Mouse (Mus musculus): ENCODE results near the gene Alkbh6. TPM values are rescaled to one million over a fixed set of nuclear protein-coding genes. Genes with fewer than 3 reads are reported as not detected.

Alkbh6 gene
- polyA plus RNA-seq, 1 experiment: 36.5 TPM

DNA sequence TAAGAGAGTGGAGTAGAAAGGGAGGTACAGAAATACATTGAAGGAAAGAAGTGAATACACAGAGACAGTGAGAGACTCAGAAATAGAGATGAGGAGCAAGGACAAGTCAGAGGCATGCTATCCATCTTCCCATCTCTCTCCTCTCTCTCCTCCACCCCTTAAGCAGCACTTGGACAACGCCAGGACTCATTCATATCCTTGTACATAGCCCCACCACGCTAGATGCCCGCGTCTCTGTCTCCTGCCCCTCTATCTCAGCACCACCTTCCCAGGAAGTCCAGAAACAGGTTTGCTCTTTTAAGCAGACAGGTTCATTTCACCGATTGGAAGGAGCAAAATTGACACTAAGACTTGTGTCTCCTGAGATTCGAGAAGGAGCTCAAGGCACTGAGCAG, 54.8 kb downstream of the Alkbh6 start:
- H3K36me3 ChIP-seq (ENCODE audit: control insufficient read depth, insufficient read depth, low read length): no peaks in the 10 kb centered on the region
- no peak overlapping the region for H3K27ac ChIP-seq (ENCODE audit: control insufficient read depth, insufficient read depth, low read depth, low read length)
- TF ChIP-seq POLR2A (IDR thresholded peaks at IDR 0.05; ENCODE audit: control insufficient read depth, low read depth, low read length): no peak
- TF ChIP-seq CTCF (IDR thresholded peaks at IDR 0.05; ENCODE audit: control insufficient read depth, insufficient read depth, insufficient replicate concordance, low read depth, low read length): no peak
- peaks cover 2% of the 10 kb centered on the region for H3K27me3 ChIP-seq (ENCODE audit: control insufficient read depth, insufficient read depth, low read length)
- H3K4me3 ChIP-seq (ENCODE audit: control insufficient read depth, low read depth, low read length): no peak overlapping the region
- peaks cover 15% of the 10 kb centered on the region for H3K4me1 ChIP-seq (ENCODE audit: control insufficient read depth, insufficient read depth, low read length)

Other genes starting within 250 kb of the Alkbh6 start
- 0.65 and 0.67 TPM in 2 replicates for gene Zfp82, start 235.8 kb upstream of the Alkbh6 start, polyA plus RNA-seq (2012; rRNA removed)
- not detected in 2 replicates for gene Gm26920, start 218.3 kb upstream of the Alkbh6 start, polyA plus RNA-seq (2012; rRNA removed)
- gene Zfp566, start 218.2 kb upstream of the Alkbh6 start, polyA plus RNA-seq (2012; rRNA removed): 0.43 and 0.76 TPM in 2 replicates
- gene Zfp260, start 213.9 kb upstream of the Alkbh6 start, polyA plus RNA-seq (2012; rRNA removed): 5.7 and 8.9 TPM in 2 replicates
- 3.7 and 4.9 TPM in 2 replicates for gene Zfp382, start 186.8 kb upstream of the Alkbh6 start, polyA plus RNA-seq (2012; rRNA removed)
- gene Zfp146, start 139.0 kb upstream of the Alkbh6 start, polyA plus RNA-seq (2012; rRNA removed): 5.8 and 6.4 TPM in 2 replicates
- 4.0 and 5.2 TPM in 2 replicates for gene Cox7a1, start 124.6 kb upstream of the Alkbh6 start, polyA plus RNA-seq (2012; rRNA removed)
- 562 and 592 TPM in 2 replicates for gene Capns1, start 109.9 kb upstream of the Alkbh6 start, polyA plus RNA-seq (2012; rRNA removed)
- gene Polr2i, start 76.8 kb upstream of the Alkbh6 start, polyA plus RNA-seq (2012; rRNA removed): 242 and 257 TPM in 2 replicates
- 65.7 and 66.2 TPM in 2 replicates for gene Tbcb, start 76.4 kb upstream of the Alkbh6 start, polyA plus RNA-seq (2012; rRNA removed)
- gene Ovol3, start 73.0 kb upstream of the Alkbh6 start, polyA plus RNA-seq (2012; rRNA removed): 0.63 and 0.89 TPM in 2 replicates
- gene Thap8, start 28.6 kb upstream of the Alkbh6 start, polyA plus RNA-seq (2012; rRNA removed): 1.8 and 2.3 TPM in 2 replicates
- 713 and 754 TPM in 2 replicates for gene Wdr62, start 28.3 kb upstream of the Alkbh6 start, polyA plus RNA-seq (2012; rRNA removed)
- gene Clip3, start 17.0 kb upstream of the Alkbh6 start, polyA plus RNA-seq (2012; rRNA removed): 4.8 and 6.6 TPM in 2 replicates
- 7.4 and 9.6 TPM in 2 replicates for gene Syne4, start 6.1 kb downstream of the Alkbh6 start, polyA plus RNA-seq (2012; rRNA removed)
- 0.18 and 0.28 TPM in 2 replicates for gene E130208F15Rik, start 13.0 kb downstream of the Alkbh6 start, polyA plus RNA-seq (2012; rRNA removed)
- 6.1 and 6.5 TPM in 2 replicates for gene Sdhaf1, start 15.2 kb downstream of the Alkbh6 start, polyA plus RNA-seq (2012; rRNA removed)
- gene Lrfn3, start 54.1 kb downstream of the Alkbh6 start, polyA plus RNA-seq (2012; rRNA removed): 0.27 and 0.35 TPM in 2 replicates
- gene Tyrobp, start 105.0 kb downstream of the Alkbh6 start, polyA plus RNA-seq (2012; rRNA removed): 7.0 and 9.1 TPM in 2 replicates
- 0.93 TPM in 1 of 2 replicates, not detected in the other for gene Hcst, start 111.1 kb downstream of the Alkbh6 start, polyA plus RNA-seq (2012; rRNA removed)
- gene Nfkbid, start 113.0 kb downstream of the Alkbh6 start, polyA plus RNA-seq (2012; rRNA removed): 0.36 and 0.52 TPM in 2 replicates
- gene Aplp1, start 136.8 kb downstream of the Alkbh6 start, polyA plus RNA-seq (2012; rRNA removed): 15.1 and 15.6 TPM in 2 replicates
- 0.31 TPM in 1 of 2 replicates, not detected in the other for gene Kirrel2, start 149.0 kb downstream of the Alkbh6 start, polyA plus RNA-seq (2012; rRNA removed)
- 0.07 and 0.12 TPM in 2 replicates for gene Nphs1, start 149.6 kb downstream of the Alkbh6 start, polyA plus RNA-seq (2012; rRNA removed)
- 0.10 TPM in 1 of 2 replicates, not detected in the other for gene Prodh2, start 184.9 kb downstream of the Alkbh6 start, polyA plus RNA-seq (2012; rRNA removed)
- 136 TPM in 2 replicates for gene Arhgap33, start 226.3 kb downstream of the Alkbh6 start, polyA plus RNA-seq (2012; rRNA removed)
- 74.3 and 82.9 TPM in 2 replicates for gene Hspb6, start 243.5 kb downstream of the Alkbh6 start, polyA plus RNA-seq (2012; rRNA removed)
- gene Proser3, start 243.6 kb downstream of the Alkbh6 start, polyA plus RNA-seq (2012; rRNA removed): 33.9 and 37.5 TPM in 2 replicates